Mouse (Mus musculus) ES-Bruce4 (cell line): Measurements from ENCODE around the gene Zcchc14.

Experiments
- CTCF ChIP-seq: IDR thresholded peaks from one replicate; pipeline ENCODE4 v1.8.1; 2011; ENCODE audit warnings: low read depth, low read length
- EP300 ChIP-seq: IDR thresholded peaks from 2 replicates; pipeline ENCODE4 v1.6.1; 2011; ENCODE audit warnings: low read depth, low read length; ENCODE audit not compliant: insufficient read depth
- POLR2A ChIP-seq: IDR thresholded peaks from one replicate; pipeline ENCODE4 v1.8.1; 2011; ENCODE audit warnings: low read length; ENCODE audit not compliant: insufficient read depth

DNA sequence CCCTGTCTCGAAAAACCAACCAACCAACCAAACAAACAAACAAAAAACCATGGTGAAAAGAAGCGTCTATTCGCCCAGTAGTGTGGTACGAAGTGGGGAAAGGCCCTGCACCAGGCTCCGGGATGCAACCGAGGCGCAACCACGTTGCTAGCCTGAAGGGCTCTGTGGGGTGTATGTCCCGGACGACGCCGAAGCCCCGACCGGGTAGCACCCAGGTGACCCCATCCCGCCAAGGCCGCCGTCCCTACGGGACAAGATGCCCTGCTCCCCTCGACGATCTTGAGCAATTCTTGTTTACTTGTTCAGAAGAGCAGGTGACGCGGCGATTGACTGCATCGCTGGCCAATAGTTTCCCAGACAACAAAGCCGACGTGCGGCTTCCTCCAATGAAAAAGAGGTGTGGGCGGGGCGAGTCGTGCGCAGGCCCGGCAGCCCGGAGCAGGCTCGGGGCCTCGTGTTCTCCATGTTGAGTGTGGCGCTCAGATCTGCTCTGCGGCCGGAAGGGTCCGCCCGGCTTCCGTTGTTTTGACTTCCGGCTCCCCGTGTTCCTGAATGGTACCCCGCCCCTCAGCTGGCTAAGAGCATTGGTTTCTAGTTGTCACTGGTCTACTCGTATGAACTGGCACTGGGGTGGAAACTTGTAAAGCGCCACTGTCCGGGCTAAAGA, 67.4 kb downstream of the Zcchc14 start:
- no peak for TF ChIP-seq CTCF
- TF ChIP-seq POLR2A, result peak; percentile 73
- TF ChIP-seq EP300, result no peak
